Mouse (Mus musculus) A20 (cell line): Measurements from ENCODE around the gene Sco1.

ENCODE experiments used
- DNase-seq: peaks from one replicate; pipeline ENCODE4 v3.0.0-alpha.2; 2011; ENCODE audit warnings: low read depth, low spot score

The Sco1 gene

GRCm38 (mm10) chr11:67114261-67114660 is 61.8 kb downstream of the Sco1 start:
- DNase-seq, result no peak

- no peak for DNase-seq
Measured at GRCm38 (mm10) chr11:67114901-67115300, 62.4 kb downstream of the Sco1 start.
